Mouse (Mus musculus): ENCODE data around the gene Gm15319. TPM values are rescaled to one million over a fixed set of nuclear protein-coding genes. Genes with fewer than 3 reads are reported as not detected.
"Not testable (repeated sequence)": the region's sequence is repeated elsewhere in the genome, so short reads cannot be mapped to it uniquely, and the experiment has no call there.

Gene Gm15319
- polyA plus RNA-seq (2011; ENCODE audit: insufficient read depth, insufficient read length, low replicate concordance, missing spikeins) = not detected in 2 replicates

GRCm38 (mm10) chr8:20363110-20363509 is at the start of gene Gm15319:
Gene Gm15319, minus strand, starts transcription at chr8:20363210.
- not testable (repeated sequence) for H3K4me3 ChIP-seq (replicated peaks; ENCODE audit: control insufficient read depth, low read depth, low read length); H3K27ac ChIP-seq (ENCODE audit: control insufficient read depth, insufficient read depth, low read depth, low read length, poor library complexity); H3K4me1 ChIP-seq (ENCODE audit: control insufficient read depth, insufficient read depth, low read length)
- no CpG with 5 or more reads among the region's 2 CpGs for WGBS

DNA sequence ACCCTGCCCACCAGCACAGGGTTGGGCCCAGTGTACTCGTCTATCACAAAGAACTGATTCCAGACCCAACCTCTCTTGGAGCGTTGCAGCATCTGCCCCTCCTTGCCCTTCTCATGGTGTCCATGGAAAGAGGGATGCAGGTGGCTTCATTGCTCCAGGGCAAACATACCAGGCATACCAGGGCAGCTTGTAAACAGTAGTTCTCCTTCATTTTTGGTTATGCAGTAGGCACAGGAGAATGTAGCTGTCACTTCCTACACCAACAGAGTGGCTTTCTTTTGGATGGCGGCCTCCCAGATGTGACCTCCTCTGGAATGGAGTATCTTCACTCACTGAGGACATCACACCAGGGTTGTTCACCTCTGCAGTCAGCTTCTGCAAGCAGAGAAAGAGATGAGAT is 47.3 kb upstream of the Gm15319 start:
- not testable (repeated sequence) for H3K4me1 ChIP-seq (ENCODE audit: control insufficient read depth, insufficient read depth, low read length); H3K4me3 ChIP-seq (replicated peaks; ENCODE audit: control insufficient read depth, low read depth, low read length); H3K27ac ChIP-seq (ENCODE audit: control insufficient read depth, insufficient read depth, low read depth, low read length, poor library complexity)
- 56% methylated on average over 1 of the region's 3 CpGs for WGBS

- not testable (repeated sequence) for H3K4me1 ChIP-seq (ENCODE audit: control insufficient read depth, insufficient read depth, low read length)
Observed at GRCm38 (mm10) chr8:20408441-20409030, 45.5 kb upstream of the Gm15319 start.

DNA sequence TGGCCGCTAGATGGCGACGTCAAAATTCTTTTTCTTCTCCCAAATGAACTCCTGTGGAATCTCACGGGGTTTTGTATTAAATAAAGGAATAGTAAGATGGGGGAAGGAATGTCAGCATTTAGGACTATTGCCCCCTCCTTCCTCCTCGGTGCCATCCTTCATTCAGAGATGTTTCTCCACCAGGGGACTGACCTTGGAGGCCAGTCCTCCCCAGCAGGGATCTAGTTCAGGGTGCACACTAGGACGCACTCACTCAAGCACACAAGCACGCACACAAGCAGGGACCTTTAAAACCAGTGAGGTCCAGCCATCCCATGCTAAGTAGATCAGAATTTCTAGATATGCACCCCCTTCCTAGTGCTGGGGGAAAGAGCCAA is 26.3 kb upstream of the Gm15319 start:
- WGBS = 19% methylated on average over 6 of the region's 7 CpGs
- not testable (repeated sequence) for H3K4me1 ChIP-seq (ENCODE audit: control insufficient read depth, insufficient read depth, low read length); H3K4me3 ChIP-seq (replicated peaks; ENCODE audit: control insufficient read depth, low read depth, low read length); H3K27ac ChIP-seq (ENCODE audit: control insufficient read depth, insufficient read depth, low read depth, low read length, poor library complexity)

More at GRCm38 (mm10) chr8:20408441-20409030, 45.5 kb upstream of the Gm15319 start:
- not testable (repeated sequence) for H3K4me3 ChIP-seq (replicated peaks; ENCODE audit: control insufficient read depth, low read depth, low read length); H3K27ac ChIP-seq (ENCODE audit: control insufficient read depth, insufficient read depth, low read depth, low read length, poor library complexity)
- WGBS = 90% methylated on average over 8 of the region's 8 CpGs

- H3K4me1 ChIP-seq (ENCODE audit: control insufficient read depth, insufficient read depth, low read length); H3K4me3 ChIP-seq (replicated peaks; ENCODE audit: control insufficient read depth, low read depth, low read length); H3K27ac ChIP-seq (ENCODE audit: control insufficient read depth, insufficient read depth, low read depth, low read length, poor library complexity): not testable (repeated sequence)
- 29% methylated on average over 4 of the region's 7 CpGs for WGBS
Observed at GRCm38 (mm10) chr8:20388706-20389362, 25.8 kb upstream of the Gm15319 start.

GRCm38 (mm10) chr8:20387121-20387794 is 24.2 kb upstream of the Gm15319 start:
- not testable (repeated sequence) for H3K4me3 ChIP-seq (replicated peaks; ENCODE audit: control insufficient read depth, low read depth, low read length); H3K27ac ChIP-seq (ENCODE audit: control insufficient read depth, insufficient read depth, low read depth, low read length, poor library complexity); H3K4me1 ChIP-seq (ENCODE audit: control insufficient read depth, insufficient read depth, low read length)
- 60% methylated on average over 2 of the region's 8 CpGs for WGBS

DNA sequence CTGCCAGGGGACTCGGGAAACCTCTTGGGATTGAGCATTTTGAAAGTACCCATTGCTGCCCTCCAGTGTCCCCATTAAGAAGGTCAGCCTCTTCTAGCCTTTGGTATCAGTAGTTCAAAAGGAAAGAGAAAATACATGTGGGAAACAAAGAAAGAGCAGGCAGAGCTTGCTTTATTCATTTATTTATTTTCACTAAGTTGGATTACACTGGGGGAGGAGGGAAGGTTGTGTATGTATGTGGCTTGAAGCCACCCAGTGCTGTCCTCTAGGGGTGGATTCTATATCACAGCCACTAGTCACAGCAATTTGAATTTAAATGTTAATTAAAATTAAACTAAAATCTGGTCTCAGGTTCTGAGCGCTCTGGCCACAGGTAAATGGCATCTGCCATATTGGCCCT is 22.0 kb upstream of the Gm15319 start:
- WGBS = 54% methylated on average over 1 of the region's 2 CpGs
- H3K27ac ChIP-seq (ENCODE audit: control insufficient read depth, insufficient read depth, low read depth, low read length, poor library complexity); H3K4me3 ChIP-seq (replicated peaks; ENCODE audit: control insufficient read depth, low read depth, low read length); H3K4me1 ChIP-seq (ENCODE audit: control insufficient read depth, insufficient read depth, low read length): not testable (repeated sequence)

- not testable (repeated sequence) for H3K4me1 ChIP-seq (ENCODE audit: control insufficient read depth, insufficient read depth, low read length); H3K27ac ChIP-seq (ENCODE audit: control insufficient read depth, insufficient read depth, low read depth, low read length, poor library complexity); H3K4me3 ChIP-seq (replicated peaks; ENCODE audit: control insufficient read depth, low read depth, low read length)
- 86% methylated on average over 9 of the region's 9 CpGs for WGBS
Observed at GRCm38 (mm10) chr8:20384131-20384530, 21.1 kb upstream of the Gm15319 start.

GRCm38 (mm10) chr8:20382146-20382545 is 19.1 kb upstream of the Gm15319 start:
- not testable (repeated sequence) for H3K27ac ChIP-seq (ENCODE audit: control insufficient read depth, insufficient read depth, low read depth, low read length, poor library complexity); H3K4me3 ChIP-seq (replicated peaks; ENCODE audit: control insufficient read depth, low read depth, low read length); H3K4me1 ChIP-seq (ENCODE audit: control insufficient read depth, insufficient read depth, low read length)
- WGBS = 65% methylated on average over 2 of the region's 2 CpGs

GRCm38 (mm10) chr8:20381637-20382036 is 18.6 kb upstream of the Gm15319 start:
- H3K4me1 ChIP-seq (ENCODE audit: control insufficient read depth, insufficient read depth, low read length); H3K27ac ChIP-seq (ENCODE audit: control insufficient read depth, insufficient read depth, low read depth, low read length, poor library complexity); H3K4me3 ChIP-seq (replicated peaks; ENCODE audit: control insufficient read depth, low read depth, low read length): not testable (repeated sequence)
- 85% methylated on average over 2 of the region's 3 CpGs for WGBS

- H3K4me1 ChIP-seq (ENCODE audit: control insufficient read depth, insufficient read depth, low read length); H3K27ac ChIP-seq (ENCODE audit: control insufficient read depth, insufficient read depth, low read depth, low read length, poor library complexity); H3K4me3 ChIP-seq (replicated peaks; ENCODE audit: control insufficient read depth, low read depth, low read length): not testable (repeated sequence)
- 78% methylated on average over 1 of the region's 5 CpGs for WGBS
Observed at GRCm38 (mm10) chr8:20381239-20381620, 18.2 kb upstream of the Gm15319 start.

DNA sequence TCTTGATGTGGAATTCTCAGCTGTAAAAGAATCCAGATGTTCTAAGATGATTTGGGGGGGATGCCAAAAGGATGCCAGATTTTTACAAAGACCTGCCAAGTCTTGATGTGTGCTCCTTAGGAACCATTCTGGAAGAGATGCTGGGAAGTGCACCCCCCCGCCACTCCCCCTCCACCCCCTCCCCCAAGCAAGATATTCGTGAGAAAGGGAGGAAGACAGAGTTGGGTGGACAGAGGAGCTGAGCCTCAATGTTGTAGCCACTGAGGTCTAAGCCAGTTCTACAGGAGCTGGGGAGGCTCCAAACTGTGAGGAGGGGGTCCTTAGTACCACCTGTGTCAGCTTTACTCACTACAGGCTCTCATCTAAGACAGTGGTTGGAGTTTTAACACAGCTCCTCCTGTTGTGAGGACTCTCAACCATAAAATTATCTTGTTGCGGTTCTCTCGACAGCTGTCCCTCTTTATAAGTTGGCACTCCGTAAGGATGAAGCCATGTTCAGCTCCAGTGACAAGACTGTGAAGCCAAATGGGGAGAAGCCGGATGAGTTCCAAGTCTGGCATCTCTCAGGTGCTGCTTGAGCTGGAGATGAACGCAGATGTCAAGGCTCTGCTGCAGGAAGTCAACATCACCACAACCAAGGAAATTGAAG is 17.7 kb upstream of the Gm15319 start:
- whole genome bisulfite sequencing = 75% methylated on average over 7 of the region's 7 CpGs

GRCm38 (mm10) chr8:20379650-20380436 is 16.8 kb upstream of the Gm15319 start:
- not testable (repeated sequence) for H3K4me1 ChIP-seq (ENCODE audit: control insufficient read depth, insufficient read depth, low read length); H3K27ac ChIP-seq (ENCODE audit: control insufficient read depth, insufficient read depth, low read depth, low read length, poor library complexity); H3K4me3 ChIP-seq (replicated peaks; ENCODE audit: control insufficient read depth, low read depth, low read length)
- 80% methylated on average over 1 of the region's 4 CpGs for WGBS

More for the DNA sequence above, 17.7 kb upstream of the Gm15319 start:
- H3K27ac ChIP-seq (ENCODE audit: control insufficient read depth, insufficient read depth, low read depth, low read length, poor library complexity); H3K4me3 ChIP-seq (replicated peaks; ENCODE audit: control insufficient read depth, low read depth, low read length); H3K4me1 ChIP-seq (ENCODE audit: control insufficient read depth, insufficient read depth, low read length): not testable (repeated sequence)

Data from bone marrow, adult 2 months (tissue).